Mouse (Mus musculus) heart, adult 2 months (tissue): ENCODE measurements at regions not wholly inside any gene's neighbourhood (a gene's known extent, or its start where the extent isn't known, plus 50 kb on each side); places are given as distances from the start of the nearest gene placed in this dataset.

Experiments used
- DNase-seq, 2 experiments: peaks; one replicate each; pipeline ENCODE4 v3.0.0; 2021
- H3K27ac ChIP-seq: fragments of 200-600 bp; 2 replicates; pipeline ENCODE4 v1.8.1; 2022
- H3K27me3 ChIP-seq: fragments of 200-500 bp; 2 replicates; pipeline ENCODE4 v1.6.1; 2012; ENCODE audit warnings: mild to moderate bottlenecking, low read length, inconsistent platforms, mixed read lengths; ENCODE audit not compliant: control insufficient read depth, insufficient read depth
- H3K36me3 ChIP-seq: fragments of 200-500 bp; 2 replicates; pipeline ENCODE4 v1.6.1; 2012; ENCODE audit warnings: low read length, inconsistent platforms; ENCODE audit not compliant: control insufficient read depth, insufficient read depth
- H3K4me1 ChIP-seq: fragments of 200-500 bp; 2 replicates; pipeline ENCODE4 v1.6.1; 2011; ENCODE audit warnings: low read length; ENCODE audit not compliant: control insufficient read depth, insufficient read depth
- H3K4me3 ChIP-seq: fragments of 200-600 bp; 2 replicates; pipeline ENCODE4 v1.8.1; 2022
- H3K79me2 ChIP-seq: fragments of 200-500 bp; replicated peaks from 2 replicates; pipeline ENCODE4 v1.6.1; 2012; ENCODE audit warnings: mild to moderate bottlenecking, inconsistent platforms, low read length, moderate library complexity, mixed read lengths; ENCODE audit not compliant: control insufficient read depth, insufficient read depth
- H3K9ac ChIP-seq: fragments of 200-500 bp; 2 replicates; pipeline ENCODE4 v1.6.1; 2012; ENCODE audit warnings: low read depth, mild to moderate bottlenecking, control low read depth, inconsistent platforms, low read length, mixed read lengths
- CTCF ChIP-seq: fragments of 200-600 bp; IDR thresholded peaks from 2 replicates; pipeline ENCODE4 v1.8.1; 2022; ENCODE audit warnings: antibody characterized with exemption, mild to moderate bottlenecking, moderate library complexity
- EP300 ChIP-seq: fragments of 200-500 bp; IDR thresholded peaks from 2 replicates; pipeline ENCODE4 v1.6.1; 2011; ENCODE audit warnings: low read depth, low read length, control low read depth; ENCODE audit not compliant: insufficient read depth
- POLR2A ChIP-seq: fragments of 200-500 bp; IDR thresholded peaks from 2 replicates; pipeline ENCODE4 v1.6.1; 2011; ENCODE audit warnings: mild to moderate bottlenecking, low read depth, low read length, control low read depth; ENCODE audit not compliant: insufficient read depth
- WGBS: fragments of 180-500 bp; shearing (Covaris S2); methylation state at CpG from one replicate; pipeline ENCODE4 v1.1.7; 2018; 5-methylcytosine and 5-hydroxymethylcytosine counted together
- intact Hi-C: fragments of 180-260 bp; cut with DNase I; formaldehyde crosslinking; loops from one replicate; pipeline ENCODE4 v1.15.1; 2025

- WGBS = no CpG with 5 or more reads among the region's 1 CpGs
Measured at GRCm38 (mm10) chr1:184147713-184148112, 113.6 kb upstream of the 1700056E22Rik start.

DNA sequence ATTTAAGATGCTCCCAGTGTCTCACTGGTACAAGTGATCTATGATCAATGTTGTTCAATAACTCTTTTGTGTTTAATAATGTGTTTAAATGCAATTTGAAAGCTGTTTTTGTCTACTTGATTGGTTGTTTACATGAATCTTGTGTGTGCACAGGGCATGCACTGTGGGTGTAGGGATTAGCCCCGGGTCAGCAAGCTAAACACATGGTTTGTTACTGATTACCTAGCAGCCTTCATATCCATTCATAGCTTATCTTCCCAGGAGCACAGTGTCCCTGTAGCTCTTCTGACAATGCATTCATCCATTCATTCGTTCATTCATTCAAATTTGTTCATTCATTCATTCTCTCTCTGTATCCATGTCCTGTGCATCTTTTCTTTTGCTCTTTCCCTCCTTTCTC lies 108.9 kb upstream of the 1700056E22Rik start:
- intact Hi-C loops = no loop called here
- TF ChIP-seq EP300 (no peak), CTCF (no peak), POLR2A (no peak)
- Histone ChIP-seq H3K36me3 (no peaks in the 10 kb centered on the region), H3K79me2 (no peaks in the 10 kb centered on the region), H3K27ac (no peak overlapping the region), H3K9ac (no peak overlapping the region), H3K4me1 (no peaks in the 10 kb centered on the region), H3K27me3 (no peaks in the 10 kb centered on the region), H3K4me3 (no peak overlapping the region)
- 69% methylated on average over 2 of the region's 2 CpGs for WGBS
- DNase-seq = no peak

More at GRCm38 (mm10) chr1:184147713-184148112, 113.6 kb upstream of the 1700056E22Rik start:
- intact Hi-C loops = no loop called here
- no peaks in the 10 kb centered on the region for H3K27me3 ChIP-seq
- H3K79me2 ChIP-seq = no peaks in the 10 kb centered on the region
- no peak overlapping the region for H3K4me3 ChIP-seq
- H3K36me3 ChIP-seq = no peaks in the 10 kb centered on the region
- H3K27ac ChIP-seq = no peak overlapping the region
- no peak for DNase-seq
- no peak for TF ChIP-seq CTCF
- H3K4me1 ChIP-seq = no peaks in the 10 kb centered on the region
- H3K9ac ChIP-seq = no peak overlapping the region

DNA sequence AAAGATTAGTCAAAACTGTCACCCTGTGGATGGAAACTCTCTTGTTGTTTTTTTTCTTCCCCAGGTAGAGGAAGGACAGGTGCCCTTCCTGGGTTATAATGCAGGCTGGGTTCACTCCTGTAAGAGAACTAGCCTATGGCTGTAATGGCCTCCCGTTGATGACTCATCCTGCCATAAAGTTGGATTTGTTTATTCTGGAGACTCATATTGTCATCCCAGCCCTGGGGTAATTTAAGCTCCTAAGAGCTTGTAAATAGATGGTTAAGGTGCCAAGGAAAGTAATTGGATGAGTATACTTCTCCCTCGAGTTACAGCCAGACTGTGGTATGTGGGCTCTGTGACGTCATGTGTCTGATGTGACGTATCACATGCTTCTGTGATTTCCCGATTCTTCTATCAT lies 106.4 kb upstream of the 1700056E22Rik start:
- no peak for TF ChIP-seq EP300
- Histone ChIP-seq H3K27me3 (no peaks in the 10 kb centered on the region), H3K4me1 (no peaks in the 10 kb centered on the region), H3K4me3 (no peak overlapping the region), H3K79me2 (no peaks in the 10 kb centered on the region), H3K27ac (no peak overlapping the region), H3K36me3 (no peaks in the 10 kb centered on the region), H3K9ac (no peak overlapping the region)
- intact Hi-C loops = no loop called here
- WGBS = 82% methylated on average over 5 of the region's 5 CpGs
- no peak for DNase-seq

DNA sequence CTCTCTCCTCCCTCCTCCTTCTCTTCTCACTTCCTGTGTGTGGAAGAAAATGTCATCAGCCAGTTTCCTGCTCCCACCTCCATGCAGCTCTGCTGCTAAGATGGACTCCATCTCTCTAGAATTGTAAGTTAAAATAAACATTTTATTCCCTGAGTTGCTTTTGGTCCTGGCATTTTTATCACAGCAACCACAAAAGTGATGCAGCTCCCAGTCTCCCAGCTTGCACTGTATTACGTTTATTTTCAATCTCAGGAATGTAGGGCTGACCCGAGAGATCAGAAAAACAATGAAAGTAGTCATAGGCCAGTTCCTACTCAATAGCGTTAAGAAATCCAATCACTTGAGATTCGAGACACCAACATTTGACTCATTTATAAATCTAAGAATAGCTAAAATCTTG lies 106.0 kb upstream of the 1700056E22Rik start:
- Histone ChIP-seq H3K4me1 (no peaks in the 10 kb centered on the region), H3K9ac (no peak overlapping the region), H3K27me3 (no peaks in the 10 kb centered on the region), H3K27ac (no peak overlapping the region), H3K4me3 (no peak overlapping the region), H3K36me3 (no peaks in the 10 kb centered on the region), H3K79me2 (no peaks in the 10 kb centered on the region)
- TF ChIP-seq POLR2A (no peak), EP300 (no peak), CTCF (no peak)
- no peak for DNase-seq
- 64% methylated on average over 4 of the region's 4 CpGs for WGBS
- intact Hi-C loops = no loop called here

GRCm38 (mm10) chr1:184138661-184139060 lies 104.6 kb upstream of the 1700056E22Rik start:
- DNase-seq = no peak
- TF ChIP-seq EP300 (no peak), CTCF (no peak), POLR2A (no peak)
- Histone ChIP-seq H3K4me3 (no peak overlapping the region), H3K27ac (no peak overlapping the region), H3K79me2 (no peaks in the 10 kb centered on the region), H3K9ac (no peak overlapping the region), H3K36me3 (no peaks in the 10 kb centered on the region), H3K4me1 (no peaks in the 10 kb centered on the region), H3K27me3 (no peaks in the 10 kb centered on the region)
- WGBS = 88% methylated on average over 3 of the region's 3 CpGs
- intact Hi-C loops = no loop called here

GRCm38 (mm10) chr1:184130897-184131296 lies 96.8 kb upstream of the 1700056E22Rik start:
- DNase-seq = no peak
- WGBS = 46% methylated on average over 4 of the region's 4 CpGs
- Histone ChIP-seq H3K36me3 (no peaks in the 10 kb centered on the region), H3K27me3 (no peaks in the 10 kb centered on the region), H3K79me2 (no peaks in the 10 kb centered on the region), H3K4me1 (no peaks in the 10 kb centered on the region), H3K27ac (no peak overlapping the region), H3K4me3 (no peak overlapping the region), H3K9ac (no peak overlapping the region)
- intact Hi-C loops = no loop called here
- no peak for TF ChIP-seq EP300
- no peak for TF ChIP-seq POLR2A
- TF ChIP-seq CTCF = no peak

GRCm38 (mm10) chr1:184127321-184127720 lies 93.2 kb upstream of the 1700056E22Rik start:
- no peaks in the 10 kb centered on the region for H3K27me3 ChIP-seq
- intact Hi-C loops = no loop called here
- H3K4me1 ChIP-seq = no peaks in the 10 kb centered on the region
- no peaks in the 10 kb centered on the region for H3K79me2 ChIP-seq
- no peak overlapping the region for H3K27ac ChIP-seq
- no peak overlapping the region for H3K4me3 ChIP-seq
- no peaks in the 10 kb centered on the region for H3K36me3 ChIP-seq
- H3K9ac ChIP-seq = no peak overlapping the region
- TF ChIP-seq POLR2A (no peak), CTCF (no peak), EP300 (no peak)
- DNase-seq = no peak
- WGBS = 68% methylated on average over 4 of the region's 4 CpGs
